In genomic region chr10:26103330-26103982, GRCm38 (mm10) we compare ENCODE assay signal across 24 mouse cellular contexts. TPM values are rescaled to one million over a fixed set of nuclear protein-coding genes. Genes with fewer than 3 reads are reported as not detected.
DNase-seq lines count a peak whose midpoint lies in the region; ATAC-seq and TF ChIP-seq lines count a peak whose summit lies in the region.
"Had no signal": no experiment of that assay in that cellular context is flagged by ENCODE, and none has a peak within 500 bp of the region (broad histone marks: within the 10 kb centered on the region; RNA-seq: fewer than 3 reads in every experiment).

No protein-coding gene starts in this region.

- peak; percentile 76 to 81 for DNase-seq in cerebellum, postnatal 10 days
- no peak for DNase-seq in hindbrain, embryonic 14.5 days (ENCODE audit: low spot score)
- peak; percentile 21 for DNase-seq in adipocyte (ENCODE audit: low spot score)
- peak; percentile 20 for DNase-seq in brain, embryonic 14.5 days (ENCODE audit: low read depth)
- DNase-seq in testis, postnatal 14 days (ENCODE audit: low spot score) = no peak
- DNase-seq: adrenal gland, adult 2 months; adrenal gland, postnatal 25 days; embryo, embryonic 11 days; forebrain, postnatal 0 days; gastrocnemius, postnatal 14 days; heart, adult 2 months; heart, postnatal 14 days; kidney, adult 2 months had no signal

- no peaks in the 10 kb centered on the region for H3K27me3 ChIP-seq in hindbrain, embryonic 16.5 days (replicated peaks; ENCODE audit: control insufficient read depth, insufficient read depth, low read length)
- H3K27me3 ChIP-seq in hindbrain, embryonic 14.5 days (ENCODE audit: control insufficient read depth, insufficient read depth, low read length) = no peaks in the 10 kb centered on the region
- H3K27me3 ChIP-seq: CH12.LX; embryonic facial prominence, embryonic 12.5 days; forebrain, embryonic 13.5 days; heart, embryonic 15.5 days; Patski had no signal

- TF ChIP-seq CTCF in brain, embryonic 14.5 days (IDR thresholded peaks at IDR 0.05; ENCODE audit: borderline replicate concordance, extremely low read depth, insufficient read depth, insufficient read length) = no peak

- WGBS in hindbrain, embryonic 16.5 days = 70% methylated on average over 3 of the region's 3 CpGs
- WGBS in hindbrain, embryonic 14.5 days = 83% methylated on average over 3 of the region's 3 CpGs

- no peaks in the 10 kb centered on the region for H3K9me3 ChIP-seq in hindbrain, embryonic 16.5 days (ENCODE audit: control insufficient read depth, low read length)
- H3K9me3 ChIP-seq in hindbrain, embryonic 14.5 days (ENCODE audit: control insufficient read depth, low read length) = no peaks in the 10 kb centered on the region
- H3K9me3 ChIP-seq: embryonic facial prominence, embryonic 12.5 days; forebrain, embryonic 13.5 days; heart, embryonic 15.5 days had no signal

- H3K9ac ChIP-seq in hindbrain, embryonic 16.5 days (ENCODE audit: low read depth, low read length) = no peak overlapping the region
- H3K9ac ChIP-seq in hindbrain, embryonic 14.5 days = no peak overlapping the region
- H3K9ac ChIP-seq: embryonic facial prominence, embryonic 12.5 days; forebrain, embryonic 13.5 days; forebrain, postnatal 0 days; heart, embryonic 15.5 days had no signal

- H3K4me1 ChIP-seq in hindbrain, embryonic 16.5 days (ENCODE audit: control insufficient read depth, insufficient read depth, low read depth, low read length) = no peaks in the 10 kb centered on the region
- H3K4me1 ChIP-seq in hindbrain, embryonic 14.5 days (replicated peaks; ENCODE audit: control insufficient read depth, insufficient read depth, low read length) = no peaks in the 10 kb centered on the region
- H3K4me1 ChIP-seq: embryonic facial prominence, embryonic 12.5 days; forebrain, embryonic 13.5 days; heart, embryonic 15.5 days had no signal

- TF ChIP-seq POLR2A in brain, embryonic 14.5 days (IDR thresholded peaks at IDR 0.05; ENCODE audit: borderline replicate concordance, extremely low read depth, insufficient read depth, insufficient read length, poor library complexity, severe bottlenecking) = no peak

- no peak for ATAC-seq in cerebellum, adult (ENCODE audit: insufficient number of reproducible peaks, low FRiP score, low TSS enrichment)
- peak; percentile 81 for ATAC-seq in hindbrain, embryonic 16.5 days
- ATAC-seq in hindbrain, embryonic 14.5 days (ENCODE audit: low FRiP score) = no peak
- ATAC-seq: activated CD4-positive, CD25-positive, alpha-beta regulatory T cell, adult 4 months; forebrain, embryonic 13.5 days; forebrain, postnatal 0 days; intestine, embryonic 16.5 days; Patski had no signal

- H3K4me3 ChIP-seq in hindbrain, embryonic 16.5 days (ENCODE audit: low read length) = no peak overlapping the region
- no peak overlapping the region for H3K4me3 ChIP-seq in hindbrain, embryonic 14.5 days (replicated peaks; ENCODE audit: low read length)
- H3K4me3 ChIP-seq: embryonic facial prominence, embryonic 12.5 days; forebrain, embryonic 13.5 days; heart, adult 2 months; heart, embryonic 15.5 days had no signal

- H3K27ac ChIP-seq in hindbrain, embryonic 16.5 days (ENCODE audit: low read depth, low read length) = no peak overlapping the region
- no peak overlapping the region for H3K27ac ChIP-seq in hindbrain, embryonic 14.5 days
- H3K27ac ChIP-seq: embryonic facial prominence, embryonic 12.5 days; forebrain, embryonic 13.5 days; heart, adult 2 months; heart, embryonic 15.5 days had no signal

- no peak overlapping the region for H3K4me2 ChIP-seq in hindbrain, embryonic 16.5 days (ENCODE audit: low read length)
- no peak overlapping the region for H3K4me2 ChIP-seq in hindbrain, embryonic 14.5 days (replicated peaks)
- H3K4me2 ChIP-seq: embryonic facial prominence, embryonic 12.5 days; forebrain, embryonic 13.5 days; heart, embryonic 11.5 days; heart, embryonic 15.5 days had no signal

- no peaks in the 10 kb centered on the region for H3K36me3 ChIP-seq in hindbrain, embryonic 16.5 days (ENCODE audit: control insufficient read depth, insufficient read depth, low read length)
- no peaks in the 10 kb centered on the region for H3K36me3 ChIP-seq in hindbrain, embryonic 14.5 days (replicated peaks; ENCODE audit: control insufficient read depth, insufficient read depth)
- H3K36me3 ChIP-seq: embryonic facial prominence, embryonic 12.5 days; heart, embryonic 15.5 days had no signal

RNA-seq across cellular contexts. Expression of gene Tmem200a, which starts 24.6 kb away (rescaled TPM):
- polyA plus RNA-seq in hindbrain, embryonic 16.5 days (2015; fragmentation: Nextera tagmentation; extraction: Ambion mirVana) = 22.7 and 23.6 TPM in 2 replicates
- 27.2 and 27.6 TPM in 2 replicates for polyA plus RNA-seq in hindbrain, embryonic 14.5 days (2014; fragmentation: Nextera tagmentation; extraction: Ambion mirVana)
- 21.5 and 27.3 TPM in 2 replicates for polyA plus RNA-seq in brain, embryonic 14.5 days (2012; rRNA removed)
- polyA plus RNA-seq: activated CD4-positive, CD25-positive, alpha-beta regulatory T cell, adult 4 months; Patski had no signal

RNA-seq across cellular contexts. Expression of gene Gm9767, which starts 25.4 kb away (rescaled TPM):
- polyA plus RNA-seq in hindbrain, embryonic 16.5 days (2015; fragmentation: Nextera tagmentation; extraction: Ambion mirVana) = 1.1 and 1.4 TPM in 2 replicates
- 0.77 and 0.86 TPM in 2 replicates for polyA plus RNA-seq in hindbrain, embryonic 14.5 days (2014; fragmentation: Nextera tagmentation; extraction: Ambion mirVana)
- polyA plus RNA-seq in brain, embryonic 14.5 days (2012; rRNA removed) = 0.76 and 0.98 TPM in 2 replicates
- polyA plus RNA-seq: gonadal fat pad, adult 2 months; heart, adult 2 months; heart, embryonic 11.5 days; heart, embryonic 15.5 days; intestine, embryonic 16.5 days; kidney, adult 2 months; Patski had no signal

Comparison
In these comparisons a context has a peak if more than half of its experiments do, and no peak if none do; other contexts are left out.
1. DNase-seq: peak in cerebellum, postnatal 10 days (2 of 2), adipocyte (single experiment) and brain, embryonic 14.5 days (single experiment); none in hindbrain, embryonic 14.5 days (single experiment) and testis, postnatal 14 days (single experiment).